Mouse (Mus musculus) bone marrow, adult 2 months (tissue): ENCODE measurements around the gene Hhat.

Experiments
- CTCF ChIP-seq: fragments of 200-500 bp; IDR thresholded peaks from 2 replicates; pipeline ENCODE4 v1.5.1; 2011; ENCODE audit warnings: low read length, control low read depth; ENCODE audit not compliant: control insufficient read depth, insufficient read depth
- POLR2A ChIP-seq: fragments of 200-500 bp; IDR thresholded peaks from 2 replicates; pipeline ENCODE4 v1.6.1; 2011; ENCODE audit warnings: low read depth, mild to moderate bottlenecking, control low read depth, low read length, borderline replicate concordance; ENCODE audit not compliant: control insufficient read depth

GRCm38 (mm10) chr1:192699101-192699500 is 71.9 kb downstream of the Hhat start:
- TF ChIP-seq CTCF = no peak
- TF ChIP-seq POLR2A = no peak
